Mouse (Mus musculus): ENCODE measurements around the gene Oscar. TPM values are rescaled to one million over a fixed set of nuclear protein-coding genes. Genes with fewer than 3 reads are reported as not detected.
A peak's percentile ranks its signal among the peaks of the same experiment; 100 is the strongest.

Gene Oscar
- total RNA-seq, 1 experiment from 2014 or later, result not detected

DNA sequence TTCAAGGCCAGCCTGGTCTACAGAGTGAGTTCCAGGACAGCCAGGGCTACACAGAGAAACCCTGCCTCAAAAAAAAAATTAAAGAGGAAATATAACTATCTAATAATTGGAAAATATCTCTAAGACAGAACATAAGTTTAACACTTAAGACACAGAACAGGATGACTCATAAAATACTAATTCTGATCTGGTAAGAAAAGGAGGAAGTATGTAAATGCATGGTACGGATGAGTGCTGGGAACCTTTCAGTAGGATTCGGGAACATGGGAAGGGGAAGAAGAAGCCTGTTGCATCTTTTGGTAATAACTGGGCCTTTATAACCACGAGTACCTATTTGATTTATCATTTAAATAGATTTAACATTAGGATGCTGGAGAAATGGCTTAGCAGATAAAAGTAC lies 1.9 kb downstream of the Oscar start:
- no peak for ATAC-seq (replicated peaks; ENCODE audit: low read depth, poor library complexity, severe bottlenecking)

DNA sequence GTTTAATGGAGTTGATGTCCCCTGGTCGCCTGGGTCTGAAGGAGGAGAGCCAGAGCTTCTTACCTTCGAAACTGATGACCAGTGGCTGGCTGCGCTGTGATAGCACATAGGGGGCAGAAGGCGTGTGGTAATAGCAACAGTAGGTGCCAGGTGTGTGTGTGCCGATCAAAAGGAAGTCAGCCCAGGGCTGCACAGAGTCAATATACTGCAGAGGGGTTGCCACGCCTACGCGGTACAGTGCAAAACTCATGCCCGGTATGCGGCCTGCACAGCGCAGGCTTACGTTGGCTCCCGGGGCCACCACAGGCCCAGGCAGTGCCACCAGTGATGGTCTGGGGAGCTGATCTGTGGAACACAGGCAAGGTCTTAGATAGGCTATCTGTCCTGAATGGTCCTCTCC lies 5.0 kb downstream of the Oscar start:
- ATAC-seq (replicated peaks; ENCODE audit: low read depth, poor library complexity, severe bottlenecking), result 0 out of 2 replicates have a peak, but pooled peaks have one; percentile 18

DNA sequence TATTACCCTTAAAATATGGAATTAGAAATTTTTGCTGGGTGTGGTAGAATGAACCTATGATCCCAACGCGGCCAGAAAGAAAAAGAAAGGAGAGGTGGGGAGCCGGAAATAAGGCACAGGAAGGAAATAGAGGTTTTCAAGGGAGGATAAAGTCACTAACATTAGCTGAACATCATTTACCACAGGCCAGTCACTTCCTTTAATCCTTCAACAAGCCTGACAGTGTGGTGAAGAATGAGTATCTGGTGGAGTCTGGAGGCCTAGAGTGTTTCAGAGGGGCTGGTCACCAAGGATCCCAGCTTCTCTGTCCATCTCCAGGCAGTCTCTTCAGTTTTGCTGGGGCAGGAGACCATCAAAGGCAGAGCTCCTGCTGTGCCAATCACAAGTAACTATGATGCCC lies 5.5 kb downstream of the Oscar start:
- peak; percentile 78 for ATAC-seq (replicated peaks; ENCODE audit: low read depth, poor library complexity, severe bottlenecking)

DNA sequence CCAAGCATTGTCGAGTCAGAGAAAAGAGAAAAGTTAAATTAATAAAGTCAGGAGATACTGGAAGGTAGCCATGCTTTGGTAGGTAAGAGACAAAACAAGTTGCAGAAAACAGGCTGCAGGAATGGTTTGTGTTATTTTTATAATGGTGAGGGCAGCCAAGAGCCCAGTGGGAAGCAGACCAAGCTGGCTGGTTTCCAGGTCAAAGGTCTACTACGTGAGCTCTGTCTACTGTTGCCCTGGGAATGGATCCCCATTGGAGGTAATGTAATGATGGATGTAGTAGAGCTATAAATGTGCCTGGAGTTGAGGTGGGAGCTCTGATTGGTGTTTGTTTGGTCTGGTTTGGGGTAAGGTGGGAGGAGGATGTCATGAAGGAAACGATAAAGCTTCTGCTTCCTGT lies 6.9 kb downstream of the Oscar start:
- peak; percentile 40 for ATAC-seq (replicated peaks; ENCODE audit: low read depth, poor library complexity, severe bottlenecking)

DNA sequence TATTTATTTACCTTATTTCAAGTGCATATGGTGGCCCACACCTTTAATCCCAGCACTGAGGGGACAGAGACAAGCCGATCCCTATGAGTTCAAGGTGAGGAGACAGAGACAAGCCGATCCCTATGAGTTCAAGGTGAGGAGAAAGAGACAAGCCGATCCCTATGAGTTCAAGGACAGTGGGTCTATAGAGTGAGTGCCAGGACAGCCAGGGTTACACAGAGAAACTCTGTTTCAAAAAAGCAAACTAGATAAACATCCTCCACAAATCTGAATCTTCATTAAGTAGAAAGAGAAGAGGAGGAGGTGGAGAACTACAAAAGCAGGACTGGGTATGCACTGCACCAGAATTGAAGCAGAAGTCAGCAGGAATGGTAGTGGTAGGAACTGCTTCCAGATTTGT lies 7.3 kb downstream of the Oscar start:
- no peak for ATAC-seq (replicated peaks; ENCODE audit: low read depth, poor library complexity, severe bottlenecking)

DNA sequence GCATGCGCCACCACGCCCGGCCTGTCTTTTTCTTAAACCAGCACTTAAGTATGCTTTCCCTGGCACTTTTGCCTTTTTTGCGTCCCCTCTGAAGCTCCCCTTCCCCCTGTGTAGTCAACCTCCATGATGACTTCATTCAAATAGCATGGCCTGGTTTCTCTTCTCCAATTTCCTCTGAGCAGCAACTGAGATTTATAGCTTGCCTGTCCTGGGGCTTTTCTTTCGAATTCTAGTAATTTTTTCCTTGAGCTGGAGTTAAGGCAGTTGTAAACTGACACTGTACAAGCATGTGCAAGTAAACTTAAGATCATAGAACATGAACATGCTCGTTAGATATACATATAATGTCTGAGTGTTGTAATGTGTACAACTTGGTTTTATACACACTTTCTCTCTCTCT lies 8.6 kb downstream of the Oscar start:
- ATAC-seq (replicated peaks; ENCODE audit: low read depth, poor library complexity, severe bottlenecking), result no peak

DNA sequence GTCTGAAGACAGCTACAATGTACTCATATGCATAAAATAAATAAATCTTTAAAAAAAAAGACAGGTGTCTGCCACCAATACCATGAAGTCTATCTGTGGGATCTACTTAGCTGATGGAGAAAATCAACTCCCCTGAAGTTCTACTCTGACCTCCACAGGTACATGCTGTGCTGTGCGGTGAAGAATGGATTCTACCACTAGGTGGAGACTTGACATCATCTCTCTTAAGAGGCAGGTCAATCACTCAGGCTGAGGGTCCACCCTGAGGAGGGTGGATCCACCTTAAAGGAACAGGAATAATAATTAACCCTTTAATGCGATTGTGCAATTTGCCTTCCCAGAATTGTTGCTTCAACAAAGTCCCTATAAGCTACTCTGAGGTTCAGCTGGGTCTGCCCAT lies 9.2 kb downstream of the Oscar start:
- peak; percentile 66 for ATAC-seq (replicated peaks; ENCODE audit: low read depth, poor library complexity, severe bottlenecking)

DNA sequence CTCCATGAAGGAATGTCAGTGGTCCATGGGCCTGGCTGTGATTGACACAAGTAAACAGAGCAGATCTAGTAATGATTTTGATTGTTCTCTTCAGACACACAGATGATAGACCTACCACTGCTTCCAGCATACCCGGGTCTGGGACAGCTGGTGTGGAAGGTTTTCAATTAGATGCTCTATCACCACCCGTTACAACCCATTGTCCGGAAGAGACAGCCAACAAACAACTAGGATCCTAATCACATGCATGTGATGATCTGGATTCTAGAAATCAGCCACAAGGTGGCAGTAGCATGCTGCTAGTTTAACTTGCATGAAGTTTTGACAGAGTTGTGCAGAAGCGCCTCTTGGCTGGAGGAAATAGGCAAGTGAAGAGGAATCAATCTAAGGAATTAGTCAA lies 14.8 kb downstream of the Oscar start:
- ATAC-seq (replicated peaks; ENCODE audit: low read depth, poor library complexity, severe bottlenecking), result peak; percentile 87

DNA sequence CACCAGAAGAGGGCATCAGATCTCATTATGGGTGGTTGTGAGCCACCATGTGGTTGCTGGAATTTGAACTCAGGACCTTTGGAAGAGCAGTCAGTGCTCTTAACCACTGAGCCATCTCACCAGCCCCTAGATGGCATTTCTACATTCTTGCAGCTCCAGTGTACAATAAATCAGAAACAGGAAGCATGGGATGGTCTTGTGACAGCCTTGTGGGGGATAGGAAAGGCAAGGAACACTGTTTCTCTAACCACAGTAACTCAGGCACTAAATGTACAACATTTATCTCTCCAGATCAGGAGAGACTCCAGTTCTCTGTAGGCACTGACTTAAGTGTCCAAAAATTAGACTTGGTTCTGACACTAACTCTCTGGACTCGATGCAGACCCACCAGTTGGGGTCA lies 18.2 kb downstream of the Oscar start:
- peak; percentile 76 for ATAC-seq (replicated peaks; ENCODE audit: low read depth, poor library complexity, severe bottlenecking)

DNA sequence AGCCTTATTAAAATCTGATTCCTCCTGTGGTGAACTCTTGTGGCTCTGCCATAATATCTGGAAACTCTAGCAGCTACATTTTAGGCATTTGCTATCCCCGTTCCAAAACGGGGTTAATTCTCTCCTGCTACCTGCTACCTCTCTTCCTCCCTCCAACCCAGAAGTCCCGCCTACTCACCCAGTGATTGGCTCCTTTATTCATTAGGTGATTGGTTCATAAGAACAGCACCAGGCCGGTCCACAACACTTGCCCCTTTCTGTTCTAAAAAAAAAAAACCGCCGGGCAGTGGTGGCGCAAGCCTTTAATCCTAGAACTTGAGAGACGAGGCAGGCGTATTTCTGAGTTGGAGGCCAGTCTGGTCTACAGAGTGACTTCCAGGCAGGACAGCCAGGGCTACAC lies 20.8 kb downstream of the Oscar start:
- ATAC-seq (replicated peaks; ENCODE audit: low read depth, poor library complexity, severe bottlenecking), result peak; percentile 75

DNA sequence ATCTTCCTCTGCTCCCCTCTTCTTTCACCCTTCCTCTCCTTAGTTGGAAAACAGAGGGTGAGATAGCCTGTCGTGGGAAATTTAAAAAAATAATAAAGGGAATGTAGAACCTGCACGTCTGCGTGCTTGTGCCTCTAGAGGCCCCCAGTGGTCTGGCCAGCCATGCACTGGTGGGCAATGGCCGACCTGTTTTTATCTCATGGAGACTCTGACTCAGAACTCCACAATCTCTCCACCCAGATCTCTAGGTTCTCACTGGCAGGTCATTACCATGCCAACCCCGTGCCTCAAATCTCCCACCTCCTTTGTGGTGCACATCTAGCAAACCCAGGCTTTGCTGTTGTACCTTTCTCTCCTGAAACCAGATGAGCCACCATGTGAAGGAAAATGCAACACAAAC lies 21.3 kb downstream of the Oscar start:
- peak; percentile 60 for ATAC-seq (replicated peaks; ENCODE audit: low read depth, poor library complexity, severe bottlenecking)

DNA sequence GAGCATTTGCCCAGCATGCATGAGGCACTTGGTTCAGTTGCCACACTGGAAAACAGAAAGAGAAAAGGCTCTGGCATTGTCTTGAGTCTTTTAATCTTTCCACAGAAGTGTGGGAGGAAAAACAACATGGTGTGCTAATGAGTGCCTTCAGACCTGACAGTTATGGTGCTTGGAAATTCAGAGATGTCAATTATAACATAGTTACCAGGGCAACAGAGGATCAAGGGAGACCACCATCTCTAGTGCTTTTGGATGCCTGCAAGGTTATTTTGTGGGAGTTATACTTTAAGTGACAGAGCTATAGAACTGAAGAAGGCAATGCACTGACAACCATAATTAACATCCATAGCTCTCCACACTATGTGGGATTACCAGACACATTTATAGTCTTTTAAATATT lies 22.1 kb downstream of the Oscar start:
- no peak for ATAC-seq (replicated peaks; ENCODE audit: low read depth, poor library complexity, severe bottlenecking)

DNA sequence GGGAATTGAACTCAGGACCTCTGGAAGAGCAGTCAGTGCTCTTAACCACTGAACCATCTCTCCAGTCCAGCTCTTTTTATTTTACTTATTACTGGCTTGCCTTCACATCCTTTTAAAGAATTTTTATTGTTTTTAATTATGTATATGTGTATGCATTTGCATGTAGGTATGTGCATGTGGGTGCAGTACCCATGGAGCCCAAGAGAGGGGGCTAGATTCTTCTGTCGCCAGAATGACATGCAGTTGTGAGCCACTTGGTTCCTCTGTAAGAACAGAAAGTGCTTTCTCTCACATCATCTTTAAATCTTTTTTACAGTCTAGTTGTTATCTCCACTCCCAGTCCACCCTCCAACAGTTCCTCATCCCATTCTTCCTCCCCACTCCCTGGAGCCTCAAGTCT lies 24.4 kb downstream of the Oscar start:
- no peak for ATAC-seq (replicated peaks; ENCODE audit: low read depth, poor library complexity, severe bottlenecking)

DNA sequence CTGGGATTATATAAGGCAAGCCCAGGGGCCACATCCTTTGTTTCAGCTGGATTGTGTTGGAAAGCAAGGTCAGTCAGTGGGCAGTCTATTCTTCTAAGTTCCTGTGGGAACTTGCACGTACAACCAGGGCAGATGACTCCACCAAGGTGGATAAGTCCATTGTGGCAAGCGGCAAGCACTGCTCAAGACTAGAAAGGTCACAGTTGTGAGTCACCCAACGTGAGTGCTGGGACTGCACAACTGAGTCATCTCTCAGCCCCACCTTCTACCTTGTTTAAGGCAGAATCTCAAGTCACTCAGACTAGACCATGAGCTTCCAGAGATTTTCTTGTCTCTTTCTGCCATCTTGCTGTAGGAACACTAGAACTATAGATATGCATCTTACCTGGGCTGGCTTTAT lies 25.4 kb downstream of the Oscar start:
- no peak for ATAC-seq (replicated peaks; ENCODE audit: low read depth, poor library complexity, severe bottlenecking)

DNA sequence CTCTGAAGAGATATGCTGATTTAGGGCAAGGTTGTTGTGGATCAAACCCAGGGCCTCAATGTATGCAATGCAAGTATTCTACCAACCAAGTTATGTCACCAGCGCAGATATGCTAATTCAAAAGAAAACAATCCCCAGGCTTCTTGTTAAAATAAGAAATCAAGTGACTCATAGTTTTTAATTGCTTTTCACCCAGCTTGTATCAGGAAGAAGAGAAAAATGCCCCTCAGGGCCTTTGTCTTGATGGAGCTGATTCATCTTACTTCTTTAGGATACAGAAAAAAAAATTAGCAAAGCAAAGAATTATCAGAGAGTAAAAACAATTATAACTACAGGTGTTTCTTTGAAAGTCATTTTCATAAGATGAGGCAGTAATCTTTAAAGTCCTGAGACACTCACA lies 28.7 kb downstream of the Oscar start:
- ATAC-seq (replicated peaks; ENCODE audit: low read depth, poor library complexity, severe bottlenecking), result no peak

DNA sequence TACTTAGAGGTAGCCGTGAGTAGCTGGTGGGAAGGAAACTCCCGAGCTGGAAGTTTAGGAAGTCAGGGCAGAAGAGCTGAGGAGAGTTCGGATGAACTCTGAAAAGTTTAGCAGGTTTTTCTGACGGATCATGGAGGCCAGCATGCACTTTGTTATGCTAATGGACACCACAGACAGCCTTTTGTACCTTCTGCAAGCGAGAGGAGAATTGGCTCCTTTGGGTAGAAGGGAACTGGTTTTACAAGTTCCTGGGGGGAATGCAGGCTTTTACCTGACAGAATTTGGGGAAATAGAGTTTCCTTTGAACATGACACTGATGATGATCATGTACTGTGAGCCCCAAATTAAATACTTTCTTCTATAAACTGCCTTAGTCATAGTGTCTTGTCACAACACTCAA lies 29.7 kb downstream of the Oscar start:
- no peak for ATAC-seq (replicated peaks; ENCODE audit: low read depth, poor library complexity, severe bottlenecking)

DNA sequence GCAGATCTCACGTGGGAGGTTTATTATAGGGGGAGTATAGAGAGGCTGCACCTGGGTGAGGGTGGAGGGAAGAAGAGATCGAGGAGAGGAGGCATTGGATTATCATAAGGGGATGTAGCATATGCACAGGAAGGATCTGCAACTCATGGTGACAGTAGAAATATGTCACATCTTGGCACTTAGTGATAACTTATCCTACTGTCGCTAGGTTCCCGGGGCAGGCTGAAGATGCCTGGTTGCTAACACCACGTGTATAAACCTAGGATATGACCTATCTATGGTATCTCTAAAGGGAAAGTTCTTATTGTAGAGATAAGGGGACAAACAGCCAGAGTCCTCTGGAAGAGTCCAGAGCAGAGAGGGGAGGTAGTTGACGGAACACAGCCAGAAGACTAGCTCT lies 30.2 kb downstream of the Oscar start:
- no peak for ATAC-seq (replicated peaks; ENCODE audit: low read depth, poor library complexity, severe bottlenecking)

DNA sequence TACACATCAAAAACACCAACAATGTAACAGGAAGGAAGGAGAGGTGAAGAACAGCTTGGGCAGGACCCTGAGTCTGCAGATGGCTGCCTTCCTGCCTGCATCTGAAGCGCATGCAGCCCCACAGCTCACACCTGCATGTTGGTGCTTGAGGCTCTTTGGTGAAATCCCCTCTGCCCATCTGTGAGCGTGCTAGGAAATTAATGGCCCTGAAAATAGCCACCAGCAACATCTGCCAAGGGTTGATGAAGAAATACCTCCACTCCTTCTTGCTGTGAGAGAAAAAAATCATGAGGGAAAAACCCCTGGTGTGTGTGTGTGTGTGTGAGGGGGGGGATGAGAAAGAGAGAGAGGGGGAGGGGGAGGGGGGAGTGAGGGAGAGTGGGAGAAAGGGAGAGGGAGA lies 35.9 kb downstream of the Oscar start:
- no peak for ATAC-seq (replicated peaks; ENCODE audit: low read depth, poor library complexity, severe bottlenecking)

DNA sequence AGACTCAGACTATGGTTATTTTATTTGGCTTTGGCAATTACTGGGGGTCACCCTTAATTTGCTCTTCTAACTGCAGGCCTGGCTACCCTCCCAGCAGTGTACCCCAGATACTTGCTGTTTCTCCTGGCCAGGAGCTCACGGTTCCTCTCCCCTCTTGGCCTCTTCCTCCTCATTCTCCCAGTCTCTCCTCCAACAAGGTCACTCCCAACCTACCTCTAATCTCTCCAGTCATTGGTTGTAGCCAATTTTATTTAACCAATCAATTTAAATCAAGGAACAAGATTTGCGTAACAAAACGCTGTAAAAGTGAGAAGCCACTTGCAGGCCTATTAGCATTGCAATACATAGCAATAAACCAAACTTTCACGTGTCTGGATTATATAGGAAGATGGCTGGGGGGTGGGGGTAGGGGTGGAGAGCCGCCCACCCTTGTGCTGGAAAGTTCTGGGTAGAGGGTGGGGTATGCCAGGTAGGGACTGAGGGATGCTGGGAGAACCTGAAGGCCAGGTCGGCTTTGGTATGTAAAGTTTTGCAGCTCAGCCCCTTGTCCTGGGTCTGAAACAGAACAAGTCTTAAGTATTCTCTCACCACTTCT lies 36.9 kb downstream of the Oscar start:
- ATAC-seq (replicated peaks; ENCODE audit: low read depth, poor library complexity, severe bottlenecking), result no peak

DNA sequence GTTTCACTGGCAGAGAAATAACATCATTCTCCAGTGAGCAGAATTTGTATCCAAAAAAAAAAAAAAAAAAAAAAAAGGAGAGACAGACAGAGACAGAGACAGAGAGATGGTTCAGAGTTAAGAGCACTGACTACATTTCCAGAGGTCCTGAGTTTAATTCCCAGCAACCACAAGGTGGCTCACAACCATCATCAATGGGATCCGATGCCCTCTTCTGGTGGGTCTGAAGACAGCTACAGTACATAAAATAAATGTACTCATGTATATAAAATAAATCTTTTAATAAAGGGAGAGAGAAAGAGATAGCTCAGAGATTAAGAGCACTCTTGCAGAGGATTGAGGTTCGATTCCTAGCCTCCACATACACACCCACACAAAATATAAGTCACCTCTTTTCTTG lies 37.8 kb downstream of the Oscar start:
- ATAC-seq (replicated peaks; ENCODE audit: low read depth, poor library complexity, severe bottlenecking), result no peak

DNA sequence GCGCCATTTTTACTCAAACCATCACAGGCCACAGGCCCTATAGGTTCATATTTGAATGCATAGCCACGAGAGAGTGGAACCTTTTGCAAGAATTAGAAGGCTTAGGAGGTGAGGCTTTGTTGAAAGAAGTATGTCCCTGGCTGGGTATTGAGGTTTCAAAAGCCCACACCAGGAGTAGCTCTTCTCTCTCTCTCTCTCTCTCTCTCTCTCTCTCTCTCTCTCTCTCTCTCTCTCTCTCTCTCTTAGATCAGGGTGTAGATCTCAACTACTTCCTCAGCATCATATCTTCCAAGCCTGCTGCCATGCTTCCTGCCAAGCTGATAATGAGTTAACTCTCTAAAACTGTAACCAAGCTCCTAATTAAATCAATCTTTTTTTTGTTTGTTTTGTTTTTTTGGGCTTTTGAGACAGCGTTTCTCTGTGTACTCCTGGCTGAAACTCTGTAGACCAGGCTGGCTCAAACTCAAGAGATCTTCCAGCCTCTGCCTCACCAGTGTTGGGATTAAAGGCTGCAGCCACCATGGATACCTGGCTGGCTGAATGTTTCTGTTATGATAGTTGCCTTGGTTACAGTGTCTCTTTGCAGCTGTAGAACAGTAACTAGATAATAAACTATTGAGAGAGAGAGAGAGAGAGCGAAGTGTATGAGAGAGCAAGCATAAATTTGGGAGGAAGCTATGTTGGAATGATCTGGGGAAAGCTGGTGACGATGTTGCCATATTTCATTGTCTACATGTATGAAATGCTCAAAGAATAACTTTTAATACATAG lies 39.4 kb downstream of the Oscar start:
- 0 out of 2 replicates have a peak, but pooled peaks have one; percentile 20 for ATAC-seq (replicated peaks; ENCODE audit: low read depth, poor library complexity, severe bottlenecking)

DNA sequence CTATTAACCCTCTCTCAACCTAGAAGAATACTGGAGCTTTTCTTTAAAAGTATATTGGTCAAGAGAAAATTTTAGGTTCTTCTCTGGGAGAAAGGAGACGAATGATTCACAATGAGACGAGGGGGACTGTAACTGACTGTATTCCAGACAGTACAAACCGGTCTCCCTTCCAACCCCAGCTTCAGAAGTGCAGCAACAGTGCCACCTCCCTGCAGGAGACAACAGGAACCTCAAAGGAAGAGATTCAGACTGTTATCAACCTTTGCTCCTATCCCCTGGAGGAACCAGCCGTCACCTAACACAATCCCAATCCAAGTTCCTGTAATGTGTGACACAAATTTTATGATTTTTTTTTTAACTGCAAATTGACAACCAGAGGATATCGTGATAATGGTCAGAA lies 41.7 kb downstream of the Oscar start:
- ATAC-seq (replicated peaks; ENCODE audit: low read depth, poor library complexity, severe bottlenecking), result peak; percentile 66
